Mouse (Mus musculus): ENCODE data around the gene Olfr718-ps1.

DNA sequence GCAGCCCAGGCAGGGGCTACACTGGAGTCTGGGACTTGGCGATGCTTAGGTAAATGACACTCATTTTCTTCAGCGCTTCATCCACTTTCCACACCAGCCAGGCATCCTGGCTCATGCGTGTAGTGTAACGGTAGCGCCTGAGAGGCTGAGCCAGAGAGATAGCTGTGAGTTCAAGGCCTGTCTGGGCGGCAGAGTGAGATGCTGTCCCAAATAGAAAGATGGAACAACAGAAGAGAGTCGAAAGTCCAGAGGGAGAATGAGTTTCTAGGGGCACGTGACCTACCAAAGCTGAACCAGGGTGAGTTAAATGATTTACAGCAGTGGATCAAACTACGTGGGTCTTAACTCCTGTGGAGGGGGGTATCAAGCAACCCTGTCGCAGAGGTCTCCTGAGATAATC is 6.4 kb upstream of the Olfr718-ps1 start:
- TF ChIP-seq POLR2A (IDR thresholded peaks at IDR 0.05; ENCODE audit: low read depth, low read length) (no peak), CTCF (IDR thresholded peaks at IDR 0.05; ENCODE audit: extremely low read depth, insufficient read length, insufficient replicate concordance, low read depth, low read length) (no peak)
